Comparison of ENCODE assay signal across 10 mouse cellular contexts in genomic region chr15:98517380-98518355, GRCm38 (mm10). TPM values are rescaled to one million over a fixed set of nuclear protein-coding genes. Genes with fewer than 3 reads are reported as not detected.
DNase-seq lines count a peak whose midpoint lies in the region; ATAC-seq lines count a peak whose summit lies in the region.
"Had no signal": no experiment of that assay in that cellular context is flagged by ENCODE, and none has a peak within 500 bp of the region (broad histone marks: within the 10 kb centered on the region; RNA-seq: fewer than 3 reads in every experiment).

No protein-coding gene starts in this region.

- H3K9ac ChIP-seq in intestine, embryonic 14.5 days (ENCODE audit: low read length) = no peak overlapping the region
- H3K9ac ChIP-seq in liver, embryonic 11.5 days (ENCODE audit: low read depth, low read length) = no peak overlapping the region
- H3K9ac ChIP-seq in neural tube, embryonic 13.5 days = no peak overlapping the region

- WGBS in intestine, embryonic 14.5 days = 73% methylated on average over 16 of the region's 16 CpGs
- 61% methylated on average over 16 of the region's 16 CpGs for WGBS in liver, embryonic 11.5 days
- WGBS in neural tube, embryonic 13.5 days = 69% methylated on average over 16 of the region's 16 CpGs

- H3K4me3 ChIP-seq in intestine, embryonic 14.5 days (ENCODE audit: low read depth, low read length) = no peak overlapping the region
- H3K4me3 ChIP-seq in liver, embryonic 11.5 days (ENCODE audit: low read depth, low read length) = no peak overlapping the region
- H3K4me3 ChIP-seq in neural tube, embryonic 13.5 days = no peak overlapping the region

- H3K27me3 ChIP-seq in intestine, embryonic 14.5 days (replicated peaks; ENCODE audit: control insufficient read depth, insufficient read depth, low read length) = no peaks in the 10 kb centered on the region
- H3K27me3 ChIP-seq in liver, embryonic 11.5 days (replicated peaks; ENCODE audit: control insufficient read depth, insufficient read depth, low read length) = no peaks in the 10 kb centered on the region
- no peaks in the 10 kb centered on the region for H3K27me3 ChIP-seq in neural tube, embryonic 13.5 days

- peak; percentile 79 for DNase-seq in CD4-positive, CD25-positive, alpha-beta regulatory T cell, adult 2 months (ENCODE audit: low read depth, low spot score)
- DNase-seq in 3T3-L1 (ENCODE audit: low read depth, low spot score) = peak; percentile 81
- peak; percentile 66 for DNase-seq in adrenal gland, postnatal 25 days
- peak; percentile 79 for DNase-seq in intestine, embryonic 14.5 days (ENCODE audit: low spot score)
- peak; percentile 57 for DNase-seq in liver, embryonic 11.5 days (ENCODE audit: low spot score)

- H3K27ac ChIP-seq in intestine, embryonic 14.5 days (ENCODE audit: low read depth) = no peak overlapping the region
- H3K27ac ChIP-seq in liver, embryonic 11.5 days (ENCODE audit: low read depth, low read length) = no peak overlapping the region
- no peak overlapping the region for H3K27ac ChIP-seq in neural tube, embryonic 13.5 days (replicated peaks)

- H3K4me1 ChIP-seq in intestine, embryonic 14.5 days (replicated peaks; ENCODE audit: control insufficient read depth, insufficient read depth, low read length) = no peaks in the 10 kb centered on the region
- H3K4me1 ChIP-seq in liver, embryonic 11.5 days (replicated peaks; ENCODE audit: control insufficient read depth, insufficient read depth, low read length) = no peaks in the 10 kb centered on the region
- H3K4me1 ChIP-seq in neural tube, embryonic 13.5 days (replicated peaks) = peaks cover 4% of the 10 kb centered on the region; the same call in 1 of the 2 replicates

- ATAC-seq in CD4-positive, CD25-positive, alpha-beta regulatory T cell, adult 4 months = no peak
- ATAC-seq in erythroblast, adult 5-6 weeks (replicated peaks; ENCODE audit: low FRiP score, poor library complexity, severe bottlenecking) = peak; percentile 81
- no peak for ATAC-seq in intestine, embryonic 14.5 days (replicated peaks; ENCODE audit: low FRiP score, low TSS enrichment, low read depth)
- ATAC-seq in liver, embryonic 11.5 days (replicated peaks; ENCODE audit: low FRiP score) = peak; percentile 48; the same call in 1 of the 2 replicates
- 0 out of 2 replicates have a peak, but pooled peaks have one; percentile 15 for ATAC-seq in neural tube, embryonic 13.5 days (ENCODE audit: low read depth)

- H3K36me3 ChIP-seq in intestine, embryonic 14.5 days (ENCODE audit: control insufficient read depth, insufficient read depth, low read length) = peaks cover 44% of the 10 kb centered on the region
- H3K36me3 ChIP-seq in liver, embryonic 11.5 days (ENCODE audit: control insufficient read depth, insufficient read depth, low read length) = peaks cover 32% of the 10 kb centered on the region
- peaks cover 54% of the 10 kb centered on the region for H3K36me3 ChIP-seq in neural tube, embryonic 13.5 days

- H3K4me2 ChIP-seq in intestine, embryonic 14.5 days (ENCODE audit: low read length) = no peak overlapping the region
- no peak overlapping the region for H3K4me2 ChIP-seq in liver, embryonic 11.5 days
- H3K4me2 ChIP-seq in neural tube, embryonic 13.5 days = no peak overlapping the region

- H3K9me3 ChIP-seq in intestine, embryonic 14.5 days (ENCODE audit: control insufficient read depth, low read length) = no peaks in the 10 kb centered on the region
- H3K9me3 ChIP-seq in liver, embryonic 11.5 days (ENCODE audit: control insufficient read depth, low read length) = no peaks in the 10 kb centered on the region
- no peaks in the 10 kb centered on the region for H3K9me3 ChIP-seq in neural tube, embryonic 13.5 days

RNA-seq across cellular contexts. Expression of gene Kansl2, which starts 16.4 kb away (rescaled TPM):
- polyA plus RNA-seq in CD4-positive, CD25-positive, alpha-beta regulatory T cell, adult 4 months (2017; shearing (Covaris generic)) = 10 to 100 TPM; 27.2 to 36.2 TPM
- total RNA-seq in adrenal gland, postnatal 25 days (2021) = 91.3 and 107 TPM in 2 replicates
- total RNA-seq in erythroblast, adult 5-6 weeks (2015; ENCODE audit: low replicate concordance) = 15.9 and 17.1 TPM in 2 replicates
- 4.9 and 11.4 TPM in 2 replicates for total RNA-seq in erythroblast, adult 5-6 weeks (2017; ENCODE audit: low replicate concordance)
- polyA plus RNA-seq in intestine, embryonic 14.5 days (2014; fragmentation: Nextera tagmentation; extraction: Ambion mirVana) = 97.3 and 99.7 TPM in 2 replicates
- polyA plus RNA-seq in liver, embryonic 11.5 days (2014; fragmentation: Nextera tagmentation; extraction: Ambion mirVana) = 92.6 and 94.2 TPM in 2 replicates
- 132 and 147 TPM in 2 replicates for polyA plus RNA-seq in neural tube, embryonic 13.5 days (2015; fragmentation: Nextera tagmentation; extraction: Ambion mirVana)

RNA-seq across cellular contexts. Expression of gene Olfr279, which starts 25.5 kb away (rescaled TPM):
- not detected for polyA plus RNA-seq in CD4-positive, CD25-positive, alpha-beta regulatory T cell, adult 4 months (2017; shearing (Covaris generic))
- total RNA-seq in adrenal gland, postnatal 25 days (2021) = not detected in 2 replicates
- total RNA-seq in erythroblast, adult 5-6 weeks (2015; ENCODE audit: low replicate concordance) = not detected in 2 replicates
- 0.17 TPM in 1 of 2 replicates, not detected in the other for total RNA-seq in erythroblast, adult 5-6 weeks (2017; ENCODE audit: low replicate concordance)
- polyA plus RNA-seq in intestine, embryonic 14.5 days (2014; fragmentation: Nextera tagmentation; extraction: Ambion mirVana) = not detected in 2 replicates
- not detected in 2 replicates for polyA plus RNA-seq in liver, embryonic 11.5 days (2014; fragmentation: Nextera tagmentation; extraction: Ambion mirVana)
- not detected in 2 replicates for polyA plus RNA-seq in neural tube, embryonic 13.5 days (2015; fragmentation: Nextera tagmentation; extraction: Ambion mirVana)
- polyA plus RNA-seq: heart, embryonic 14.5 days; stomach, embryonic 14.5 days had no signal

RNA-seq across cellular contexts. Expression of gene Lalba, which starts 35.1 kb away (rescaled TPM):
- under 1 TPM in 1 of 2 experiments, not detected in 1; 0.56 TPM for polyA plus RNA-seq in CD4-positive, CD25-positive, alpha-beta regulatory T cell, adult 4 months (2017; shearing (Covaris generic))
- not detected in 2 replicates for total RNA-seq in adrenal gland, postnatal 25 days (2021)
- not detected in 2 replicates for total RNA-seq in erythroblast, adult 5-6 weeks (2015; ENCODE audit: low replicate concordance)
- not detected in 2 replicates for total RNA-seq in erythroblast, adult 5-6 weeks (2017; ENCODE audit: low replicate concordance)
- polyA plus RNA-seq in intestine, embryonic 14.5 days (2014; fragmentation: Nextera tagmentation; extraction: Ambion mirVana) = 0.57 TPM in 1 of 2 replicates, not detected in the other
- not detected in 2 replicates for polyA plus RNA-seq in liver, embryonic 11.5 days (2014; fragmentation: Nextera tagmentation; extraction: Ambion mirVana)
- polyA plus RNA-seq in neural tube, embryonic 13.5 days (2015; fragmentation: Nextera tagmentation; extraction: Ambion mirVana) = not detected in 2 replicates
- polyA plus RNA-seq: heart, embryonic 14.5 days; stomach, embryonic 14.5 days had no signal

RNA-seq across cellular contexts. Expression of gene OR5BS1P, which starts 48.0 kb away (rescaled TPM):
- not detected for polyA plus RNA-seq in CD4-positive, CD25-positive, alpha-beta regulatory T cell, adult 4 months (2017; shearing (Covaris generic))
- not detected in 2 replicates for total RNA-seq in adrenal gland, postnatal 25 days (2021)
- total RNA-seq in erythroblast, adult 5-6 weeks (2015; ENCODE audit: low replicate concordance) = not detected in 2 replicates
- total RNA-seq in erythroblast, adult 5-6 weeks (2017; ENCODE audit: low replicate concordance) = not detected in 2 replicates
- not detected in 2 replicates for polyA plus RNA-seq in intestine, embryonic 14.5 days (2014; fragmentation: Nextera tagmentation; extraction: Ambion mirVana)
- not detected in 2 replicates for polyA plus RNA-seq in liver, embryonic 11.5 days (2014; fragmentation: Nextera tagmentation; extraction: Ambion mirVana)
- not detected in 2 replicates for polyA plus RNA-seq in neural tube, embryonic 13.5 days (2015; fragmentation: Nextera tagmentation; extraction: Ambion mirVana)
- polyA plus RNA-seq: heart, embryonic 14.5 days; stomach, embryonic 14.5 days had no signal

RNA-seq across cellular contexts. Expression of gene Ccnt1, which starts 53.1 kb away (rescaled TPM):
- 100 to 1,000 TPM; 103 to 104 TPM for polyA plus RNA-seq in CD4-positive, CD25-positive, alpha-beta regulatory T cell, adult 4 months (2017; shearing (Covaris generic))
- total RNA-seq in adrenal gland, postnatal 25 days (2021) = 52.2 and 55.9 TPM in 2 replicates
- 23.8 and 41.1 TPM in 2 replicates for total RNA-seq in erythroblast, adult 5-6 weeks (2015; ENCODE audit: low replicate concordance)
- 37.2 and 38.3 TPM in 2 replicates for total RNA-seq in erythroblast, adult 5-6 weeks (2017; ENCODE audit: low replicate concordance)
- 48.7 and 52.6 TPM in 2 replicates for polyA plus RNA-seq in intestine, embryonic 14.5 days (2014; fragmentation: Nextera tagmentation; extraction: Ambion mirVana)
- 56.0 and 56.3 TPM in 2 replicates for polyA plus RNA-seq in liver, embryonic 11.5 days (2014; fragmentation: Nextera tagmentation; extraction: Ambion mirVana)
- polyA plus RNA-seq in neural tube, embryonic 13.5 days (2015; fragmentation: Nextera tagmentation; extraction: Ambion mirVana) = 68.7 and 76.3 TPM in 2 replicates

Comparison
In these comparisons a context has a peak if more than half of its experiments do, and no peak if none do; other contexts are left out.
1. ATAC-seq: peak in erythroblast, adult 5-6 weeks (single experiment), liver, embryonic 11.5 days (single experiment) and neural tube, embryonic 13.5 days (single experiment); none in CD4-positive, CD25-positive, alpha-beta regulatory T cell, adult 4 months (single experiment) and intestine, embryonic 14.5 days (single experiment).
2. Peak in every context shown above with its lines, with median percentiles within 50 percentile points of each other: DNase-seq.